Mouse (Mus musculus) cerebellum, adult 9-11 months (tissue): ENCODE results near the gene Pnpla1.
"Not testable (repeated sequence)": the region's sequence is repeated elsewhere in the genome, so short reads cannot be mapped to it uniquely, and the experiment has no call there.

Experiments
- DNase-seq: peaks from one replicate; pipeline ENCODE4 v3.0.0; 2022

The Pnpla1 gene

DNA sequence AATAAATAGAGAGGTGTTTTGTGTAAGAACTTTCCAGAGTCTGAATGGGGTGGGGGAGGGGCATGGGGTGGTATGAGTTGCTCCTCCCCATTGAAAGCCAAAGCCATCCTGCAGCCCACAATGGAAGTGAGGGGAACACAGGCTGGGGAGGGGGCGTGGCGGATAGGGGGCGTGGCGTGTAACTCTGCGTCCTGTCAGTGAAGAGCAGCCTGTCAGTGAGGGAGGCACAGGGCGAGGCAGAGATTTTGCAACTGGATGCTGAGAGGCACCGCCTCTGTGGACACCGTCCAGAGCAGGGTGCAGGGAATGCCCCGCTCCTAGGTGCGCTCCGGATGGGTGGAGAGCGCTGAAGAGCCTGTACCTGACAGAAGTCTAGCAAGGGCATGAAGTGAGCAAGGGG lies at the start of gene Pnpla1:
Gene Pnpla1 (plus strand): TSS at position 207 of the 400 bp plus-strand sequence.
- no peak for DNase-seq

DNA sequence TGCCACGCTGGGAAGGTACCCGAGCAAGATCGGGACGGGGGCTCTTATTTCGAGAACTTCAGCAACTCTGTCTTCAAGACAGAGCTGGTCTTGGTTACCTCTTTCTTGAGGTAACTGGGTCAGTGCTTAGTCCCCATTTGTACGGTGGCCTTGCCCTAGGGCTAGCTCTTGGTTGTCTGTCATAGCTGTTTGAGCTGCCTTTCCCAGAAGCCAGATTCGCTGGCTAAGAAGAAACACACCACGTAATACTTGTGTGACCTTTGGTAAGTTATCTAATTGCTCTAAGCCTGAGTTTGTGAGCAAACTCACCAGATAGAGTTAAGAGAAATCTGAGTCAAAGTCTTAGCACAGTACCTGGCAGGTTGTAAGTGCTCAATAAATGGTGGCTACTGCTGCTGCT lies 49.5 kb upstream of the Pnpla1 start:
- no peak for DNase-seq

GRCm38 (mm10) chr17:28809175-28809831 lies 48.9 kb upstream of the Pnpla1 start:
- DNase-seq, result no peak

DNA sequence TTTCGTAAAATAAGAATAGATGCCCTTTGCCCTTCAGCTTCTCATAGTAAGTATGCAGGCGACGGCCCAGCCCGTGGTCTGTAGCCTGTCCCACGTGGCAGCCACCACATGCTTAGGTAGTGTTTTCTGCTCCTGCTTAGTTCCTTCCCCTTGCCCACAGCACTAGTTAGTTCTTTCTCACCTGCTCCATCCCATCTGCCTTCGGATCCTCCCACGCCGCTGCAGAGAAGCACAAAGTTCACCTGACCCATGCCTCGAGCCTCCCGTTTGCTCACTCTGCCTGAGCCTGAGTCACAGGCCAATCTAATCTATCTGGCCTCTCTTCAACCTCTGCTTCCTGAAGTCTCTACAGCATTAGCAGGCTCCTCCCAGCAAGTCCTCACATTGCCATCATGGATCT lies 45.9 kb upstream of the Pnpla1 start:
- DNase-seq, result no peak

- DNase-seq, result no peak
Measured at GRCm38 (mm10) chr17:28814529-28815097, 43.6 kb upstream of the Pnpla1 start.

GRCm38 (mm10) chr17:28815384-28816004 lies 42.7 kb upstream of the Pnpla1 start:
- DNase-seq, result no peak

- DNase-seq, result not testable (repeated sequence)
Measured at GRCm38 (mm10) chr17:28816326-28816725, 41.9 kb upstream of the Pnpla1 start.

DNA sequence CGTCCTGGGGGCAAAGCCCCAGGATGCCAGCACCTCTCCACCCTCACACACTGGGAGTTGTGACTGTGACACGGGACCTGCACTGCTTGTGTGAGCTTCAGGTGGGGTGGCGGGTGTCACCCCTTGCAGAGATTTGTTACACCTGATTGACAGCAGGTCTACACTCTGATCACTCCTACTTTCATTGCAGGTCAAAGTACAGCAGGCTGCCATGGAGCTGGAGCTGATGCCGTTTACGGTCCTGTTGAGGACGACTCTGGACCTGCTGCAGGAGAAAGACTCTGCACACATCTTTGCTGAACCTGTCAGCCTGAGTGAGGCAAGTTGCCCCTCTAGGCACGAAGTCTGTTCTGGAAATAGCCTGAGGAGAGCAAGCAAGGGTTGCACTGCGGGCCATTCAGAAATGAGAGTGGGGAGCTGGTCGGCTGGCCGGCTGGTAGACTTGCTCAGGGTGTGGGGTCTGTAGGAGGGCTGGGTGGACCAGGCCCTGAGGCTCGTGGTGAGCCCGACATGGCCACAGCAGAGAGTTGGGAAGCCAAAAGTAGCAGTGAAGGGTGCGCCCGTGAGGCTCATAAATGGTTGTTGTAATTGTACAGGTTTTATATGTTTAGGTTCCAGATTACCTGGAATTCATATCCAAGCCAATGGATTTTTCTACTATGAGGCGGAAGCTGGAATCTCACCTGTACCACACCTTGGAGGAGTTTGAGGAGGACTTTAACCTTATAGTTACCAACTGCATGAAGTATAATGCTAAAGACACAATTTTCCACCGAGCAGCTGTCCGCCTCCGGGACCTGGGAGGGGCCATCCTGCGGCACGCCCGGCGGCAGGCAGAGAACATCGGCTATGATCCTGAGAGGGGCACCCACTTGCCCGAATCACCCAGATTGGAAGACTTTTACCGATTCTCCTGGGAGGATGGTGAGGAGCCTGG lies 41.1 kb upstream of the Pnpla1 start:
- no peak for DNase-seq

DNA sequence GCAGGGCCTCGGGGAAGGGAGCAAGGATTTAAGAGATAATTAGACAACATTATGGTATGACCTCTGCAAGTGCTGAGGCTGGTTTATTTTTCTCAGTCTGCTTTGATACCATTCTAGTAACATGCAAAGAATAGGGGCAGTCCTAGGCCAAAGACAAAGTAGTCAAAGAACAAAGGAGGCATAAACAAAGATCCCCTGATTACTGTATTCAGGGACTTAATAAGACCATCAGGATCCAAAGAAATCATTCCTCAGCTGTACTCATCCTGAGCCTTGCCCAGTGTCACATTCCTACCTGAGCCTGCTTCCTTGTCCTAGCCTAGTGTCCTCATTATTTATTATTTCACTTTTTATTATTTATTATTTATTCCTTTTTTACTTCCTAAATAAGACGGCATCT lies 38.0 kb upstream of the Pnpla1 start:
- DNase-seq, result no peak

GRCm38 (mm10) chr17:28823004-28823745 lies 35.0 kb upstream of the Pnpla1 start:
- DNase-seq, result peak; percentile 96

GRCm38 (mm10) chr17:28823749-28824148 lies 34.5 kb upstream of the Pnpla1 start:
- peak; percentile 34 for DNase-seq

DNA sequence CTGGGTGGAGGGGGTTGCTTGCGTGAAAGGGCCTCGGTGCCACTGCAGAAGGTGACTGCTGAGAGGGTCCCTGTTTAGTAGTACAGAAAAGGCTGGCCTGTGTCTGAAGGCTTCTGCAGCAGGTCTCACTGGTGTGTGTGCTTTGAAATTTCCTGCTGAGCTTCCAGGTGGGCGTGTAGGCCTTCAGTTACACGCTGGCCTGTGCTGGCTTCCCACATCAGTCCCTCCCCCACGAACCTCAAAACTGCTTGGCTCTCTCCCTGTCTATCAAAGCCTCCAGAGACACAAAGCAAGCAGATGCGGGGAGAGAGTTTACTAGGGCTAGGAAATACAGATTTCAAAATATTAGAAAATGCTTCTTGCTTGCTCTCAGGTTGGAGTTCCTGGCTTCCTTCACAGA lies 33.3 kb upstream of the Pnpla1 start:
- DNase-seq, result no peak

GRCm38 (mm10) chr17:28825359-28826041 lies 32.7 kb upstream of the Pnpla1 start:
- peak; percentile 20 for DNase-seq

DNA sequence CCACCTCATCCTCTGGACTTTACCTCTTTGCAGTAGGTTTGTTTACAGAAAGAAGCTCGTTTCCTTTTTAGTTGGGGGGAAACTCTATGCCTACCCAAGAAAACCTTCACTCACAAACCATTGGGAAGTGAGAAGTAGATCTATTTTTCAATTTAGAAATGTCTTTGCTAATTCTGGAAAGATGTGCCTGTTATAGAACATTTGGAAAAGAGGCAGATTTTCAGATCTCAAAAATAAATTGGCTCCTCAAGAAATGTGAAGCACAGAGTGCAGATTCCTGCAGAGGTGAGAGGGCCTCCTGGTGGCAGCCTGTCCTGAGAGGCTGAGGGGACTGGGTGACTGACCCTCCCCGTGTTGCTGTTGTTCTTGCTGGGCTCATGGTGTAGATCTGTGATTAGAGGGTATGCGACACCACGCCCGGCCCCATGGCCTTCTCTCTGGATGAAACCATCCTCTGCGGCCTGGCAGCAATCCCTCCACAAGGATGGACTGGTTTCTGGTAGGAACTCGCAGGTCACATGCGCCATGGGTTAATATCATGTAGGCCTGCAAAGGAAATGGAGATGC lies 30.5 kb upstream of the Pnpla1 start:
- DNase-seq, result no peak

- no peak for DNase-seq
Measured at GRCm38 (mm10) chr17:28829120-28829519, 29.1 kb upstream of the Pnpla1 start.

DNA sequence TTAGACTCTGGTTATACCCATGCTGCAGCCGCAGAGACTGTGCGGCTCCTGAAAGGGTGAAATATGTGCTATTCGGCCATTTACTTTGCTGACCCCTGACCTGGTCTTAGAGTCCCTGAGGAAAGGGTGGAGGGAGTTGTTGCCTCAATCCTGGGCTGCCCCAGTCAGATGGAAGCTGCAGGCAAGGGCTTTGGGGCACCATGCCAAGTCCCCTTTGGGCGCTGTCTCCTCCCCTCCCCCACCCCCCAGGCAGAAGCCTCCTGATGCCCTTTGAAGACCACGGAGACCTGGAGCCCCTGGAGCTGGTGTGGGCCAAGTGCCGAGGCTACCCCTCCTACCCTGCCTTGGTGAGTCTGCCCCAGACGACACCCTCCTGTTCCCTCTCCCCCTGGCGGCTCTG lies 27.1 kb upstream of the Pnpla1 start:
- DNase-seq, result no peak

GRCm38 (mm10) chr17:28832040-28832439 lies 26.2 kb upstream of the Pnpla1 start:
- no peak for DNase-seq

DNA sequence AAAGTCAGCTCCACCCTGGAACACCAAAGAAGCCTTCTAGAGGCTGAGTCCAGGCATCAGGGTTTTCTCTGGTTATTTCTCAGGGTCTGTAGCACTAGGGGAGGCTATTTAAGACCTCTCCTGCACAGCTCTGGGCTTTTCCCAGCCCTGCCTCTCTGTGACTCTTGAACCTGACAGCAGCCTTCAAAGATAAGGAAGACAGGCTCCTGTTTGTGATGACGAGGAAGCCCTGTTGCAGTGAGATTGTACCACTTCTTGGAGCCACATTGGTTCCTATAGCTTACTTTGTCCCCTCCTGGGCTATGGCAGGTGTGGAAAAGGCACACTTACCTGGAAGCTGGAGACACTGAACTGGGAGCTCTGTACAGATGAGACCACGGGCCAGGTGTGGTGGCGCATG lies 25.3 kb upstream of the Pnpla1 start:
- DNase-seq, result no peak

DNA sequence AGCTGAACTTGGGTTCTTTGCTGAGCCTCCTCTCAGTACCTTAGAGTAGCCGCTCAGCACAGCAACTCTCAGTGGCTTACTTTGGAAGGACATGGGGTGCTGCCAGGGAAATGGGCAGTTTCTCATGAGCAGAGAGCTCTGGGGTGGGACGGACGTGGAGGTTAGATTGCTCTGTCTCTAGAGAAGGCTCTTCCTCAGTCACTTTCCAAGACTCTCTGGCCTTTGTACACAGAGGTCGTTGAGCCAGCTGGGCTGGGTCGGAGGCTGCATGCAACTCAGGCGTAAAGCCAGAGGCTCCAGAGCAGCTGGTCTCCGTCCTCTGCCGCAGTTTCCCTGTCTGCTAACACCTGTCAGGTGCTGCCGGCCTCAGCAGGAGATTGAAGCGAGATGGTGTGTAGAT lies 23.5 kb upstream of the Pnpla1 start:
- DNase-seq, result no peak

DNA sequence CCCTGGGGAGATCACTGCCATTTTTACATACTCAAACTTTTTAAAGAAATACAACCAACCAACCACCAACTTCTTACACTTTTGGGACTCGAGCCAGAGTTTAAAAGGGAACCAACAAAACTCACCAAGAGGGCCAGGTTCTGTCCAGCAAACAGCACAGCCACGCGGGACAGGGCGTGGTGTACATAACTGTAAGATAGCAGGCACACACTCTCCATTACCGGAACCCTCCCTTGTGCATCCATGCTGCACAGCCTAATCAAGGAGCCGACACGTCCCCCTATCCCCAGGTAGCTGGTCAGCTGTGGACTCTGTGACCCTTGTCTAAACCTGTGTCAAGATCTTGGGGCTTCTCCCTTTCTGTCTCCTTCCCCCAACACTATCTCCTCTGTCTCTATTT lies 20.4 kb upstream of the Pnpla1 start:
- no peak for DNase-seq

GRCm38 (mm10) chr17:28841947-28842346 lies 16.3 kb upstream of the Pnpla1 start:
- not testable (repeated sequence) for DNase-seq

DNA sequence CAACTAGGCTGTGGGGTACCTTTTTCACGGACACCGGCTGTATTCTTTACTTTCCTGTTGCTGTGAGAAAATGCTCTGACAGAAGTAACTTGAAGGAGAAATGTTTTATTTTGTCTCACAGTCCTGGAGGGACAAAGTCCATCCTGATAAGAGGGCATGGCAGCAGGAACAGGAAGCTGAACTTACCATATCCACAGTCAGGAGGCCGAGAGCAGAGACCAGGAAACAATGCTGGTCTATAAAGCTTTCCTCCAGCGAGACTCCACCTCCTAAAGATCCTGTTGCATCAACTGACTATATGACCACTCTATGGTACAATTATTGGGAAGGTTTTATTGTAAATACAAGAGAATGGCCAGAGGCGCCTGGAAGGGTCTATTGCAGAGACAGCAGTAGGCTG lies 14.5 kb upstream of the Pnpla1 start:
- no peak for DNase-seq
